Mouse (Mus musculus): Measurements from ENCODE around the gene Calm2. TPM values are rescaled to one million over a fixed set of nuclear protein-coding genes. Genes with fewer than 3 reads are reported as not detected.

Calm2 gene
- total and polyA plus RNA-seq, 3 experiments: 203 to 604 (median 546) TPM

DNA sequence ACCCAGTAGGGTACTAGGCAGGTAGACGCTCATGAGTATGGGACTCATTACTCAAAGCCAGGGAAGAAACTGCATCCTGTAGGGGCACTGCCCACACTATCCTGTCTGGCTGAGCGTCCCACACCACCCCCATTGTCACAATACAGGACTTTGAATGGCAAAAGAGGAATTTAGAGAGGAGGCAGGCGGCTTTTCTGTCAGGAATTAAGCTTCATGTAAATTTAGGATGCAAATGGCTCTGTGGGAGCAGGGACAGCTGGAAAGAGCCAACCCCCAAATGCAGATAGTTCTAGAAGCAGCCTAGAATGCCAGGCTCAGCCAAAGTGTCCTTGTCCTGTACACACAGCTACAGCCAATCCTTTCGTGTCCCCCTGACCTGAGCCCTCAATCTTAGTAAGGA lies 45.6 kb upstream of the Calm2 start:
- dilution Hi-C loops (cut with MboI; ENCODE audit: extremely low pct_ligation_motif_present, extremely low pct_unique_long_range_greater_than_20kb, low sequenced_read_pairs): no loop called here
- no peaks in the 10 kb centered on the region for H3K9me3 ChIP-seq (replicated peaks; ENCODE audit: low read length)

DNA sequence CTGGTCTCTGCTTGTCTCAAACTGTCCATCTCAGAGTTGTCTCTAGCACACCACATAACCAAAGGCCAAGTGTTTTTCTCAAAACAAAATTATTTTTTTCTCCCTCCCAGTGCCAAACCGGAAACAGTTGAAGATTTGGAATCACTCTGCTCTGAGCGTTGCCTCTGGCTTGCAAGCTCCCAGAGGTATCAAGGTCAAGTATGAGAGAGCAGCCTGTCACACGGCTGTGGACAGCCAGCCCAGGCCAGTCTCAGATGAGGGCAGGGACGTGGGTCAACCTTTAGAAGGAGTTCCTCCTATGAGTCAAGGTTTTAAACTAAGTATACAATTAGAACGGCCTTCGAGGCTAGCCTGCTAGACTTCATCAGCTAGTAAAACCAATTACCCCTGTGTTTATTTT lies 43.6 kb upstream of the Calm2 start:
- H3K79me2 ChIP-seq (replicated peaks; ENCODE audit: control insufficient read depth, extremely low read depth, insufficient read depth, poor library complexity, severe bottlenecking): no peaks in the 10 kb centered on the region
- peaks cover 10% of the 10 kb centered on the region for H3K9me3 ChIP-seq (replicated peaks; ENCODE audit: low read length)
- H3K4me2 ChIP-seq (ENCODE audit: insufficient read depth, low read depth, poor library complexity, severe bottlenecking): no peak overlapping the region
- no peak for DNase-seq (ENCODE audit: extremely low read depth)
- TF ChIP-seq TBP (conservative IDR thresholded peaks at IDR 0.05; ENCODE audit: low read depth, low read length): no peak
- no peak for TF ChIP-seq GABPA (IDR thresholded peaks at IDR 0.05; ENCODE audit: insufficient replicate concordance, low read depth, low read length)
- no peak for TF ChIP-seq RCOR1 (conservative IDR thresholded peaks at IDR 0.05; ENCODE audit: low read depth, low read length)
- no peak for TF ChIP-seq IRF4 (IDR thresholded peaks at IDR 0.05; ENCODE audit: low read depth, low read length)
- TF ChIP-seq CHD2 (IDR thresholded peaks at IDR 0.05; ENCODE audit: low read length): no peak
- H3K36me3 ChIP-seq (replicated peaks in 1 of 2; ENCODE audit: control insufficient read depth in 1 of 2, insufficient read depth in 1 of 2, low read length in 1 of 2): no peaks in the 10 kb centered on the region
- H3K27me3 ChIP-seq (replicated peaks): no peaks in the 10 kb centered on the region
- in situ Hi-C loops (cut with MboI; ENCODE audit: low pct_ligation_motif_present, low pct_unique_long_range_greater_than_20kb, low sequenced_read_pairs) (no loop called here), dilution Hi-C loops (cut with MboI; ENCODE audit: extremely low pct_ligation_motif_present, extremely low pct_unique_long_range_greater_than_20kb, low sequenced_read_pairs) (no loop called here)
- no peak overlapping the region for H3K4me3 ChIP-seq (replicated peaks in 1 of 3; ENCODE audit: low read depth in 2 of 3, low read length in 2 of 3, poor library complexity in 1 of 3)
- H3K9ac ChIP-seq (ENCODE audit: insufficient read depth, low read depth): no peak overlapping the region
- H3K27ac ChIP-seq (ENCODE audit: insufficient read depth, low read depth): no peak overlapping the region
- H3K4me1 ChIP-seq (ENCODE audit: control insufficient read depth in 1 of 2, insufficient read depth in 2 of 2): peaks cover 0 to 3% of the 10 kb centered on the region in 2 experiments; a peak in 2 of 4 replicates

More for the DNA sequence above, 45.6 kb upstream of the Calm2 start:
- peaks cover 0 to 3% of the 10 kb centered on the region in 2 experiments; a peak in 2 of 4 replicates for H3K4me1 ChIP-seq (ENCODE audit: control insufficient read depth in 1 of 2, insufficient read depth in 2 of 2)
- no peak overlapping the region for H3K4me3 ChIP-seq (replicated peaks in 1 of 3; ENCODE audit: low read depth in 2 of 3, low read length in 2 of 3, poor library complexity in 1 of 3)
- H3K4me2 ChIP-seq (ENCODE audit: insufficient read depth, low read depth, poor library complexity, severe bottlenecking): no peak overlapping the region
- no peak overlapping the region for H3K9ac ChIP-seq (ENCODE audit: insufficient read depth, low read depth)
- in situ Hi-C loops (cut with MboI; ENCODE audit: low pct_ligation_motif_present, low pct_unique_long_range_greater_than_20kb, low sequenced_read_pairs): no loop called here
- no peak for DNase-seq (ENCODE audit: extremely low read depth)
- H3K36me3 ChIP-seq (replicated peaks in 1 of 2; ENCODE audit: control insufficient read depth in 1 of 2, insufficient read depth in 1 of 2, low read length in 1 of 2): no peaks in the 10 kb centered on the region
- no peak for TF ChIP-seq NELFE (IDR thresholded peaks at IDR 0.05; ENCODE audit: low read depth, low read length)
- TF ChIP-seq JUN (IDR thresholded peaks at IDR 0.05; ENCODE audit: insufficient read depth, low read depth, low read length): no peak
- TF ChIP-seq RCOR1 (conservative IDR thresholded peaks at IDR 0.05; ENCODE audit: low read depth, low read length): no peak
- TF ChIP-seq BHLHE40 (IDR thresholded peaks at IDR 0.05; ENCODE audit: low read depth, low read length): no peak
- TF ChIP-seq HCFC1 (IDR thresholded peaks at IDR 0.05; ENCODE audit: low read depth, low read length): no peak
- TF ChIP-seq EP300 (IDR thresholded peaks at IDR 0.05; ENCODE audit: low read length): no peak
- no peak for TF ChIP-seq ZNF384 (IDR thresholded peaks at IDR 0.05; ENCODE audit: low read depth, low read length)
- TF ChIP-seq CTCF (conservative IDR thresholded peaks at IDR 0.05 in 1 of 2, IDR thresholded peaks at IDR 0.05 in 1 of 2; ENCODE audit: low read depth in 2 of 2, low read length in 2 of 2): no peak
- TF ChIP-seq ZC3H11A (IDR thresholded peaks at IDR 0.05; ENCODE audit: low read depth, low read length): no peak
- TF ChIP-seq E2F4 (IDR thresholded peaks at IDR 0.05; ENCODE audit: insufficient replicate concordance, low read depth, low read length): no peak
- no peak for TF ChIP-seq ETS1 (conservative IDR thresholded peaks at IDR 0.05; ENCODE audit: low read depth, low read length)
- no peak for TF ChIP-seq POLR2A (IDR thresholded peaks at IDR 0.05; ENCODE audit: low read depth, low read length)
- TF ChIP-seq MAFK (IDR thresholded peaks at IDR 0.05; ENCODE audit: insufficient replicate concordance, low read length): no peak
- TF ChIP-seq IRF4 (IDR thresholded peaks at IDR 0.05; ENCODE audit: low read depth, low read length): no peak
- no peak for TF ChIP-seq ELF1 (IDR thresholded peaks at IDR 0.05; ENCODE audit: low read depth, low read length)
- TF ChIP-seq ZMIZ1 (IDR thresholded peaks at IDR 0.05; ENCODE audit: low read depth, low read length): no peak
- TF ChIP-seq ZKSCAN1 (IDR thresholded peaks at IDR 0.05; ENCODE audit: borderline replicate concordance, low read depth, low read length): no peak
- no peak for TF ChIP-seq PAX5 (IDR thresholded peaks at IDR 0.05; ENCODE audit: low read length)
- no peaks in the 10 kb centered on the region for H3K79me2 ChIP-seq (replicated peaks; ENCODE audit: control insufficient read depth, extremely low read depth, insufficient read depth, poor library complexity, severe bottlenecking)
- no peak overlapping the region for H3K27ac ChIP-seq (ENCODE audit: insufficient read depth, low read depth)
- H3K27me3 ChIP-seq (replicated peaks): no peaks in the 10 kb centered on the region
